Mouse (Mus musculus) cortical plate, adult 2 months (tissue): Measurements from ENCODE around the gene Gsg1l2.

Experiments used
- CTCF ChIP-seq: fragments of 200-500 bp; IDR thresholded peaks from 2 replicates; pipeline ENCODE4 v1.5.1; 2011; ENCODE audit warnings: mild to moderate bottlenecking, control low read depth, low read length; ENCODE audit not compliant: insufficient read depth; ENCODE audit errors: extremely low read depth
- POLR2A ChIP-seq: fragments of 200-500 bp; IDR thresholded peaks from 2 replicates; pipeline ENCODE4 v1.6.1; 2011; ENCODE audit warnings: mild to moderate bottlenecking, low read length, control low read depth; ENCODE audit not compliant: insufficient read depth; ENCODE audit errors: extremely low read depth

- TF ChIP-seq POLR2A = no peak
- TF ChIP-seq CTCF = no peak
These were observed 26.8 kb downstream of the Gsg1l2 start for GRCm38 (mm10) chr11:67801169-67801568.
